Mouse (Mus musculus): ENCODE measurements around the gene Cdhr2.

The Cdhr2 gene

GRCm38 (mm10) chr13:54701243-54701642 lies at the start of gene Cdhr2:
Gene Cdhr2, plus strand, starts transcription at chr13:54701461.
- in situ Hi-C loops (cut with MboI; ENCODE audit: low sequenced_read_pairs): no loop called here

GRCm38 (mm10) chr13:54660877-54661276 lies 40.4 kb upstream of the Cdhr2 start:
- in situ Hi-C loops (cut with MboI; ENCODE audit: low sequenced_read_pairs): no loop called here

GRCm38 (mm10) chr13:54661358-54661757 lies 39.9 kb upstream of the Cdhr2 start:
- in situ Hi-C loops (cut with MboI; ENCODE audit: low sequenced_read_pairs): no loop called here

- in situ Hi-C loops (cut with MboI; ENCODE audit: low sequenced_read_pairs): no loop called here
These were observed 37.3 kb upstream of the Cdhr2 start for GRCm38 (mm10) chr13:54663999-54664398.

- in situ Hi-C loops (cut with MboI; ENCODE audit: low sequenced_read_pairs): no loop called here
These were observed 36.8 kb upstream of the Cdhr2 start for GRCm38 (mm10) chr13:54664509-54664908.

- in situ Hi-C loops (cut with MboI; ENCODE audit: low sequenced_read_pairs): no loop called here
These were observed 36.2 kb upstream of the Cdhr2 start for GRCm38 (mm10) chr13:54665062-54665461.

GRCm38 (mm10) chr13:54670491-54670890 lies 30.8 kb upstream of the Cdhr2 start:
- in situ Hi-C loops (cut with MboI; ENCODE audit: low sequenced_read_pairs): no loop called here

GRCm38 (mm10) chr13:54675895-54676590 lies 25.2 kb upstream of the Cdhr2 start:
- in situ Hi-C loops (cut with MboI; ENCODE audit: low sequenced_read_pairs): no loop called here

- in situ Hi-C loops (cut with MboI; ENCODE audit: low sequenced_read_pairs): no loop called here
These were observed 23.0 kb upstream of the Cdhr2 start for GRCm38 (mm10) chr13:54678263-54678662.

GRCm38 (mm10) chr13:54680184-54680853 lies 20.9 kb upstream of the Cdhr2 start:
- in situ Hi-C loops (cut with MboI; ENCODE audit: low sequenced_read_pairs): no loop called here

GRCm38 (mm10) chr13:54681291-54681690 lies 20.0 kb upstream of the Cdhr2 start:
- in situ Hi-C loops (cut with MboI; ENCODE audit: low sequenced_read_pairs): no loop called here

- in situ Hi-C loops (cut with MboI; ENCODE audit: low sequenced_read_pairs): no loop called here
These were observed 18.0 kb upstream of the Cdhr2 start for GRCm38 (mm10) chr13:54683301-54683700.

- in situ Hi-C loops (cut with MboI; ENCODE audit: low sequenced_read_pairs): no loop called here
These were observed 16.9 kb upstream of the Cdhr2 start for GRCm38 (mm10) chr13:54684140-54684896.

GRCm38 (mm10) chr13:54685174-54685573 lies 16.1 kb upstream of the Cdhr2 start:
- in situ Hi-C loops (cut with MboI; ENCODE audit: low sequenced_read_pairs): no loop called here

- in situ Hi-C loops (cut with MboI; ENCODE audit: low sequenced_read_pairs): no loop called here
These were observed 14.9 kb upstream of the Cdhr2 start for GRCm38 (mm10) chr13:54686139-54687053.

- in situ Hi-C loops (cut with MboI; ENCODE audit: low sequenced_read_pairs): no loop called here
These were observed 14.2 kb upstream of the Cdhr2 start for GRCm38 (mm10) chr13:54687096-54687495.

- in situ Hi-C loops (cut with MboI; ENCODE audit: low sequenced_read_pairs): no loop called here
These were observed 13.5 kb upstream of the Cdhr2 start for GRCm38 (mm10) chr13:54687575-54688424.

GRCm38 (mm10) chr13:54690151-54690740 lies 11.0 kb upstream of the Cdhr2 start:
- in situ Hi-C loops (cut with MboI; ENCODE audit: low sequenced_read_pairs): no loop called here

GRCm38 (mm10) chr13:54691737-54692136 lies 9.5 kb upstream of the Cdhr2 start:
- in situ Hi-C loops (cut with MboI; ENCODE audit: low sequenced_read_pairs): no loop called here

All from CH12F3 (cell line).